Comparison of ENCODE assay signal across 8 mouse cellular contexts in the genomic region with DNA sequence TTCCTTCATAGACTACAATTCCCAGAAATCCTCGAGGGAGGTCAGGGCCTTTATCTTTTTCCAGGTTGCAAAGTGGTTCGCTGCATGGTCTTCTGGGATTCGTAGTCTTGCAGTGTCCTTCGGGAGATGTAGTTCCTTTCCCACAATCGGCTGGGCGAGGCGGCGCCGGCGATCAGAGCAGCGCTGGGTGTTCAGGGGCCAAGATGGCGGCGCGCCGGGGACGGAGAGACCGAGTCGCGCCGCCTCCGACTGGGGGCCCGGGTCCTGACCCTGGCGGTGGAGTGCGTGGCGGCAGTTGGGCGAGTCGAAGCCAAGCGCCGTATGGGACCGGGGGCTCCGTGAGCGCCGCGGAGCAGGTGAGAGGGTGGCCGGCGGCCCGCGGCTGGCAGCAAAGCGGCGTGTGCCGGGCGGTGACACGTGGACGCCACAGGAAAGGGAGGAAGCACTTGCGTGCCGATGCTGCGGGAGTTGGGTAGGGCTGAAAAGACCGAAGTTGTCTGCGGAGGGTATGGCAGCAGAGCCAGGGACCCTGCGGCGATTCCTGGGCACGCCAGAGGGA. TPM values are rescaled to one million over a fixed set of nuclear protein-coding genes. Genes with fewer than 3 reads are reported as not detected.
DNase-seq lines count a peak whose midpoint lies in the region; ATAC-seq and TF ChIP-seq lines count a peak whose summit lies in the region.

No protein-coding gene starts in this region.

- H3K27ac ChIP-seq in MEL (ENCODE audit: control insufficient read depth, low read depth, low read length), result peak overlapping the region; percentile 96
- H3K27ac ChIP-seq in cerebellum, adult 2 months (ENCODE audit: insufficient read depth, low read length), result peak overlapping the region; percentile 17; the same call in 1 of the 2 replicates
- peak overlapping the region; percentile 78 for H3K27ac ChIP-seq in forebrain, postnatal 0 days (ENCODE audit: low read depth, low read length)
- H3K27ac ChIP-seq in lung, embryonic 15.5 days, result peak overlapping the region; percentile 96

- DNase-seq in MEL (ENCODE audit: low read depth, low spot score), result peak; percentile 99
- DNase-seq in cerebellum, adult 2 months, result peak; percentile 92 to 96
- peak; percentile 95 for DNase-seq in forebrain, postnatal 0 days
- peak; percentile 95 for DNase-seq in heart, postnatal 4 days
- DNase-seq in layer of hippocampus, adult 8-10 months (ENCODE audit: low spot score in 2 of 2), result peak; percentile 93 to 95
- peak; percentile 90 for DNase-seq in ovary, adult 18-20 months (ENCODE audit: low spot score)
- peak; percentile 94 for DNase-seq in thymus, postnatal 0 days (ENCODE audit: low spot score)

- TF ChIP-seq EP300 in MEL (IDR thresholded peaks at IDR 0.05; ENCODE audit: low read depth in 1 of 2, low read length in 2 of 2), result no peak; a peak in 2 of 4 replicates

- ATAC-seq in forebrain, postnatal 0 days, result peak; percentile 98
- ATAC-seq in lung, embryonic 15.5 days (ENCODE audit: borderline replicate concordance, extremely low read depth, low FRiP score, low TSS enrichment), result peak; percentile 94

- no peaks in the 10 kb centered on the region for H3K27me3 ChIP-seq in MEL (ENCODE audit: control insufficient read depth in 1 of 2, insufficient read depth in 2 of 2, low read length in 2 of 2)
- no peaks in the 10 kb centered on the region for H3K27me3 ChIP-seq in cerebellum, adult 2 months (ENCODE audit: control insufficient read depth, insufficient read depth, low read length)
- H3K27me3 ChIP-seq in forebrain, postnatal 0 days (ENCODE audit: insufficient read depth, low read length), result no peaks in the 10 kb centered on the region
- H3K27me3 ChIP-seq in lung, embryonic 15.5 days, result no peaks in the 10 kb centered on the region

- H3K9ac ChIP-seq in MEL (ENCODE audit: control insufficient read depth, low read depth, low read length, poor library complexity, severe bottlenecking), result peak overlapping the region; percentile 100
- H3K9ac ChIP-seq in forebrain, postnatal 0 days, result peak overlapping the region; percentile 66
- peak overlapping the region; percentile 75 for H3K9ac ChIP-seq in lung, embryonic 15.5 days

- peaks cover 51% of the 10 kb centered on the region for H3K79me2 ChIP-seq in MEL (ENCODE audit: control insufficient read depth, insufficient read depth, low read length, poor library complexity)

- H3K36me3 ChIP-seq in MEL (ENCODE audit: control insufficient read depth in 1 of 2, insufficient read depth in 2 of 2, low read length in 2 of 2), result peaks cover 7 to 39% of the 10 kb centered on the region in 2 experiments
- H3K36me3 ChIP-seq in forebrain, postnatal 0 days (ENCODE audit: insufficient read depth), result peaks cover 4% of the 10 kb centered on the region; the same call in 1 of the 2 replicates
- H3K36me3 ChIP-seq in lung, embryonic 15.5 days, result peaks cover 1% of the 10 kb centered on the region; the same call in 1 of the 2 replicates

- no peak for TF ChIP-seq RAD21 in MEL (IDR thresholded peaks at IDR 0.05; ENCODE audit: low read depth, low read length)

- peak overlapping the region; percentile 86 for H3K4me2 ChIP-seq in forebrain, postnatal 0 days (ENCODE audit: low read depth)
- peak overlapping the region; percentile 66 for H3K4me2 ChIP-seq in lung, embryonic 15.5 days

- TF ChIP-seq CTCF in MEL (IDR thresholded peaks at IDR 0.05 in 2 of 3, conservative IDR thresholded peaks at IDR 0.05 in 1 of 3; ENCODE audit: control insufficient read depth in 1 of 3, insufficient read depth in 1 of 3, low read depth in 2 of 3, low read length in 3 of 3, poor library complexity in 1 of 3, severe bottlenecking in 1 of 3), result no peak
- TF ChIP-seq CTCF in cerebellum, adult 2 months (IDR thresholded peaks at IDR 0.05; ENCODE audit: borderline replicate concordance, insufficient read depth, low read depth, low read length), result no peak
- TF ChIP-seq CTCF in forebrain, postnatal 0 days (IDR thresholded peaks at IDR 0.05; ENCODE audit: low read depth), result no peak; the same call in 1 of the 2 replicates

- H3K9me3 ChIP-seq in MEL (replicated peaks; ENCODE audit: insufficient read depth, low read length), result no peaks in the 10 kb centered on the region
- no peaks in the 10 kb centered on the region for H3K9me3 ChIP-seq in forebrain, postnatal 0 days (ENCODE audit: low read length)
- no peaks in the 10 kb centered on the region for H3K9me3 ChIP-seq in lung, embryonic 15.5 days

- peaks cover 14 to 36% of the 10 kb centered on the region in 2 experiments for H3K4me1 ChIP-seq in MEL (ENCODE audit: control insufficient read depth in 1 of 2, insufficient read depth in 2 of 2, low read length in 2 of 2)
- no peaks in the 10 kb centered on the region for H3K4me1 ChIP-seq in cerebellum, adult 2 months (ENCODE audit: control insufficient read depth, insufficient read depth, low read length)
- 0 out of 2 replicates have a peak, but pooled peaks cover 5% of the 10 kb centered on the region for H3K4me1 ChIP-seq in forebrain, postnatal 0 days (ENCODE audit: insufficient read depth)
- peaks cover 13% of the 10 kb centered on the region for H3K4me1 ChIP-seq in lung, embryonic 15.5 days

- peak overlapping the region; percentile 73 to 99 for H3K4me3 ChIP-seq in MEL (ENCODE audit: control insufficient read depth in 1 of 2, insufficient read depth in 1 of 2, low read depth in 2 of 2, low read length in 2 of 2)
- peak overlapping the region; percentile 70 for H3K4me3 ChIP-seq in cerebellum, adult 2 months (replicated peaks; ENCODE audit: insufficient read depth, low read depth, low read length)
- H3K4me3 ChIP-seq in forebrain, postnatal 0 days (ENCODE audit: low read depth, low read length), result peak overlapping the region; percentile 84
- peak overlapping the region; percentile 93 for H3K4me3 ChIP-seq in lung, embryonic 15.5 days

- under 1% methylated on average over 52 of the region's 52 CpGs for WGBS in cerebellum, adult 2 months
- WGBS in forebrain, postnatal 0 days, result 3% methylated on average over 52 of the region's 52 CpGs
- WGBS in lung, embryonic 15.5 days, result under 1% methylated on average over 51 of the region's 52 CpGs

- TF ChIP-seq POLR2A in MEL (IDR thresholded peaks at IDR 0.05; ENCODE audit: control insufficient read depth in 1 of 2, insufficient read depth in 1 of 2, low read depth in 1 of 2, low read length in 2 of 2, poor library complexity in 1 of 2), result peak; percentile 87 to 91
- peak; percentile 64; the same call in 1 of the 2 replicates for TF ChIP-seq POLR2A in cerebellum, adult 2 months (IDR thresholded peaks at IDR 0.05; ENCODE audit: borderline replicate concordance, insufficient read depth, low read length)

RNA-seq across cellular contexts. Expression of a gene that starts 11.5 kb away (rescaled TPM):
- 299 and 357 TPM in 2 replicates for total RNA-seq in MEL (2012; rRNA removed)
- 100 to 1,000 TPM; 632 to 842 TPM for polyA plus RNA-seq in MEL (2012; ENCODE audit: insufficient read depth in 1 of 2, insufficient read length in 2 of 2, low read depth in 1 of 2, low replicate concordance in 2 of 2, missing spikeins in 1 of 2)
- 159 and 169 TPM in 2 replicates for polyA plus RNA-seq in cerebellum, adult 2 months (2012; rRNA removed)
- 140 and 162 TPM in 2 replicates for total RNA-seq in forebrain, postnatal 0 days (2014; rRNA removed)
- 82.6 and 90.4 TPM in 2 replicates for polyA plus RNA-seq in forebrain, postnatal 0 days (2015; fragmentation: Nextera tagmentation; extraction: Ambion mirVana)
- total RNA-seq in heart, postnatal 4 days (2021), result 10 to 100 TPM; 76.3 to 81.5 TPM
- total RNA-seq in layer of hippocampus, adult 8-10 months (2022), result 100 to 1,000 TPM; 109 to 123 (median 120) TPM
- polyA plus RNA-seq in lung, embryonic 15.5 days (2015; fragmentation: Nextera tagmentation; extraction: Ambion mirVana), result 98.2 and 99.7 TPM in 2 replicates
- polyA plus RNA-seq in thymus, postnatal 0 days (2015; fragmentation: Nextera tagmentation; extraction: Ambion mirVana), result 140 and 157 TPM in 2 replicates

RNA-seq across cellular contexts. Expression of a gene that starts 11.8 kb away (rescaled TPM):
- 39.3 and 41.9 TPM in 2 replicates for total RNA-seq in MEL (2012; rRNA removed)
- polyA plus RNA-seq in MEL (2012; ENCODE audit: insufficient read depth in 1 of 2, insufficient read length in 2 of 2, low read depth in 1 of 2, low replicate concordance in 2 of 2, missing spikeins in 1 of 2), result 100 to 1,000 TPM in 1 of 2 experiments, 10 to 100 TPM in 1; 27.8 to 135 TPM
- 16.9 and 18.1 TPM in 2 replicates for polyA plus RNA-seq in cerebellum, adult 2 months (2012; rRNA removed)
- 10.6 and 11.2 TPM in 2 replicates for total RNA-seq in forebrain, postnatal 0 days (2014; rRNA removed)
- polyA plus RNA-seq in forebrain, postnatal 0 days (2015; fragmentation: Nextera tagmentation; extraction: Ambion mirVana), result 9.0 and 11.3 TPM in 2 replicates
- 10 to 100 TPM; 31.4 to 35.1 TPM for total RNA-seq in heart, postnatal 4 days (2021)
- total RNA-seq in layer of hippocampus, adult 8-10 months (2022), result 10 to 100 TPM; 26.4 to 34.8 (median 32.4) TPM
- 28.0 and 29.5 TPM in 2 replicates for polyA plus RNA-seq in lung, embryonic 15.5 days (2015; fragmentation: Nextera tagmentation; extraction: Ambion mirVana)
- polyA plus RNA-seq in thymus, postnatal 0 days (2015; fragmentation: Nextera tagmentation; extraction: Ambion mirVana), result 11.6 and 12.8 TPM in 2 replicates

RNA-seq across cellular contexts. Expression of a gene that starts 19.2 kb away (rescaled TPM):
- total RNA-seq in MEL (2012; rRNA removed), result 276 and 294 TPM in 2 replicates
- 100 to 1,000 TPM; 213 to 753 TPM for polyA plus RNA-seq in MEL (2012; ENCODE audit: insufficient read depth in 1 of 2, insufficient read length in 2 of 2, low read depth in 1 of 2, low replicate concordance in 2 of 2, missing spikeins in 1 of 2)
- polyA plus RNA-seq in cerebellum, adult 2 months (2012; rRNA removed), result 38.8 and 38.9 TPM in 2 replicates
- total RNA-seq in forebrain, postnatal 0 days (2014; rRNA removed), result 38.0 and 51.6 TPM in 2 replicates
- polyA plus RNA-seq in forebrain, postnatal 0 days (2015; fragmentation: Nextera tagmentation; extraction: Ambion mirVana), result 49.7 and 67.3 TPM in 2 replicates
- total RNA-seq in heart, postnatal 4 days (2021), result 10 to 100 TPM; 31.4 to 32.0 TPM
- 10 to 100 TPM; 44.8 to 51.0 (median 47.7) TPM for total RNA-seq in layer of hippocampus, adult 8-10 months (2022)
- polyA plus RNA-seq in lung, embryonic 15.5 days (2015; fragmentation: Nextera tagmentation; extraction: Ambion mirVana), result 76.4 and 77.7 TPM in 2 replicates
- polyA plus RNA-seq in thymus, postnatal 0 days (2015; fragmentation: Nextera tagmentation; extraction: Ambion mirVana), result 90.2 and 102 TPM in 2 replicates

RNA-seq across cellular contexts. Expression of a gene that starts 53.2 kb away (rescaled TPM):
- 11.4 and 11.5 TPM in 2 replicates for total RNA-seq in MEL (2012; rRNA removed)
- 10 to 100 TPM in 1 of 2 experiments, not detected in 1; 13.2 TPM for polyA plus RNA-seq in MEL (2012; ENCODE audit: insufficient read depth in 1 of 2, insufficient read length in 2 of 2, low read depth in 1 of 2, low replicate concordance in 2 of 2, missing spikeins in 1 of 2)
- 7.2 and 8.4 TPM in 2 replicates for polyA plus RNA-seq in cerebellum, adult 2 months (2012; rRNA removed)
- total RNA-seq in forebrain, postnatal 0 days (2014; rRNA removed), result 5.3 and 7.0 TPM in 2 replicates
- 3.6 and 4.6 TPM in 2 replicates for polyA plus RNA-seq in forebrain, postnatal 0 days (2015; fragmentation: Nextera tagmentation; extraction: Ambion mirVana)
- 1 to 10 TPM; 5.6 to 5.8 TPM for total RNA-seq in heart, postnatal 4 days (2021)
- 1 to 10 TPM; 6.1 to 8.8 (median 8.2) TPM for total RNA-seq in layer of hippocampus, adult 8-10 months (2022)
- polyA plus RNA-seq in lung, embryonic 15.5 days (2015; fragmentation: Nextera tagmentation; extraction: Ambion mirVana), result 9.7 and 11.1 TPM in 2 replicates
- 7.5 and 8.0 TPM in 2 replicates for polyA plus RNA-seq in thymus, postnatal 0 days (2015; fragmentation: Nextera tagmentation; extraction: Ambion mirVana)

RNA-seq across cellular contexts. Expression of a gene that starts 58.2 kb away (rescaled TPM):
- 4.1 TPM in 2 replicates for total RNA-seq in MEL (2012; rRNA removed)
- polyA plus RNA-seq in MEL (2012; ENCODE audit: insufficient read depth in 1 of 2, insufficient read length in 2 of 2, low read depth in 1 of 2, low replicate concordance in 2 of 2, missing spikeins in 1 of 2), result 10 to 100 TPM in 1 of 2 experiments, not detected in 1; 10.8 TPM
- polyA plus RNA-seq in cerebellum, adult 2 months (2012; rRNA removed), result 17.7 and 18.2 TPM in 2 replicates
- 17.5 and 22.5 TPM in 2 replicates for total RNA-seq in forebrain, postnatal 0 days (2014; rRNA removed)
- 18.7 and 20.9 TPM in 2 replicates for polyA plus RNA-seq in forebrain, postnatal 0 days (2015; fragmentation: Nextera tagmentation; extraction: Ambion mirVana)
- 10 to 100 TPM; 14.8 to 16.9 TPM for total RNA-seq in heart, postnatal 4 days (2021)
- total RNA-seq in layer of hippocampus, adult 8-10 months (2022), result 10 to 100 TPM; 18.4 to 24.1 (median 22.3) TPM
- 15.6 and 17.9 TPM in 2 replicates for polyA plus RNA-seq in lung, embryonic 15.5 days (2015; fragmentation: Nextera tagmentation; extraction: Ambion mirVana)
- 10.4 and 10.7 TPM in 2 replicates for polyA plus RNA-seq in thymus, postnatal 0 days (2015; fragmentation: Nextera tagmentation; extraction: Ambion mirVana)

Comparison
In these comparisons a context has a peak if more than half of its experiments do, and no peak if none do; other contexts are left out.
1. Peak in every context shown above with its lines: DNase-seq, ATAC-seq, H3K4me3 ChIP-seq and H3K27ac ChIP-seq.
2. H3K27ac ChIP-seq: peak in every context shown above with its lines; median percentile 96 in MEL; 96 in lung, embryonic 15.5 days; 78 in forebrain, postnatal 0 days; 17 in cerebellum, adult 2 months.